Mouse (Mus musculus) left cerebral cortex, postnatal 4 days (tissue): Measurements from ENCODE around the gene Slfn8. TPM values are rescaled to one million over a fixed set of nuclear protein-coding genes. Genes with fewer than 3 reads are reported as not detected.
"Not testable (repeated sequence)": the region's sequence is repeated elsewhere in the genome, so short reads cannot be mapped to it uniquely, and the experiment has no call there.

Experiments
- DNase-seq: peaks from one replicate; pipeline ENCODE4 v3.0.0-alpha.2; 2022
- intact Hi-C: fragments of 180-260 bp; cut with DNase I; formaldehyde crosslinking; loops from one replicate; pipeline ENCODE4 v1.15.1; 2025
- total RNA-seq, 2 experiments: library from RNA; stranded (reverse); gene quantifications; 2 replicates each; pipeline ENCODE4 v1.2.3; 2021

Gene Slfn8
- total RNA-seq, 2 experiments from 2014 or later: 0.12 TPM; not detected in 1

DNA sequence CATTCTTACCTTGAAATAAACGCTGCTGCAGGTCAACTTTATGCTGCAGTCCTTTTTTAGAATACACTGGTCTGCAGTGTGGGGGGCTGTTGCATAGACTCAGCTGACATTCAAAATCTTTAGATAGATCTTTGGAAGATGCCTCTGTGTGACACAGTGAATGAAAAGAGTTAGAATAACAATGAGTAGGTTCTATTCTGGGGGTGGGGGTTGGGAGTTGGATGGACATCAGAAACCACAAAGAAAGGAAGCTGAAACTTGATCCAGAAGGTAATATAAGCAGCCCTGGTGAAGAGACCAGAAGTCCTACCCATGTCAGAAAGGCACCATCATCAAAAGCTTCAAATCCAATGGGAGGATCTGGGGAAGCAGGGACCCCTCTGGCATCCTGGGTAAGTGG lies 7.3 kb downstream of the Slfn8 start:
- DNase-seq: no peak
- intact Hi-C loops: no loop called here

DNA sequence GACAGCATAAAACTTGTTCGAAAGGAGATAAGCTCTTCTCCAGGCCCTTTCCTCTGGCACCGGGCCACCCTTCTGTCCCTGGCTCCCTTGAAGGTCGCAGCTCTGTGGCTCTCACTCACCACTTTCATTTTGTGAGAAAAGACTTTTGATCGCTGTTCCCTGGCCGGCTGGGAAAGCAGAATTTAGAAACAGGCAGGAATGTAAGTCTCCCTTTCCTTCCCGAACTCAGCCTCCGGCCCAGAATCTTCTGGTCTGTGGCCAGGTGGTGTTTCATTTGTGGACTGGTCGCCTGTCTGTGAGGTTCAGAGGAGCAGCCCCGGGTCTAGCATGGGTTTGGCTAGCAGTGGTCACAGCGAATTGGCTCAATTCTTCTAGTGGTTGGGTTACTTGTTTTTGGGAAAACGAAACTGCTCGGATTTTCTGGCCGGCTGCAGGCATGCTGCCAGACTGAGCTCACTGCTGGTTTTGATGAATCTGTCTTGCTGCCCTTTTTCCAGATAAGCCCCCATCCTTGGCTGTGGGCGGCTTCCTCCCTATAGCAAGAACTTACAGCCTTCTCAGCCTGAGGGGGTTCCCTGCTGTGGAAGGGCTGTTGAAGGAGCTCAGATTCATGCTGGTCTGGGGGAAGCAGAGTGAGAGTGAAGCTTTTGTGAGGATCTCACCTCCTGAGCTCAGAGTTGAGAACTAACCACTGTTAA lies 29.0 kb downstream of the Slfn8 start, which contains the start of gene Slfn9:
TSS of gene Slfn9 (minus strand) at position 362 of the 698 bp plus-strand sequence.
- intact Hi-C loops: no loop called here
- DNase-seq: peak; percentile 66

DNA sequence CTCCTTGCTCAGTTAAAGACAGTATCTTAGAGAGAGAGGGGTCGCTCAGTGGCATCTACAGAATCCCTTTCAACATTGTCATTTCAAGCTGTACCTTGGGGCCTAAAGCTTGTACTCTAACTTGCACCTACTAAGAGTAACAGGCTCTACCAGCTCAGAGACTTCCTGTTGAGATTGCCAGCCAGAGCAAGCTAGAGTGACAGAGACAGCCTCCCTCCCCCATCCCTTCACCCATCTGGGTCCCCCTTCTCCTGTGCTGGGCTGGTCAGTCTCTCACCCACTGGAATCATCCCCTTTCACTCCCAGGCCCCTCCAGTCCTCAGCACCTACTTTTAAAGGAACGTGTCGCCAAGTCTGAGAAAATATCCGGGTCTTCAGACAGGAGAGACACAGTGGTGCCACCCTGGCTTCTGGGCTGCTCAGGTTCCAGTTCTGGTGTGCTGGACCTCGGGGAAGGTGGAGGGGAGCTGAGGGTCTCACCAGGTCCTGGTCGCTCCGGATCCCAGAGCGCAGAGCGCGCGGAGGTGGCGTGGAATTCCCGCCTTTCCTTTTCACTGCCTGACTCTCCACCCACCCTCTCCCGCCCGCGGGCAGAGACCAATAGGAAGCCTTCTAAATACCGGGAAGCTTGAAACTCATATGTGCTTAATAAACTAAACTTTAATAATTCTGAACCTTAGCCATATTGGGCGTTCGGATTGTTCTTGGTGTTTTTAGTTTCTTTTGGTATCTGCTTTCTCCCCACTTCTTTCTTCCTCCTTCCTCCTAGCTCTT lies 29.8 kb downstream of the Slfn8 start:
- intact Hi-C loops: not testable (repeated sequence)
- DNase-seq: peak; percentile 25

DNA sequence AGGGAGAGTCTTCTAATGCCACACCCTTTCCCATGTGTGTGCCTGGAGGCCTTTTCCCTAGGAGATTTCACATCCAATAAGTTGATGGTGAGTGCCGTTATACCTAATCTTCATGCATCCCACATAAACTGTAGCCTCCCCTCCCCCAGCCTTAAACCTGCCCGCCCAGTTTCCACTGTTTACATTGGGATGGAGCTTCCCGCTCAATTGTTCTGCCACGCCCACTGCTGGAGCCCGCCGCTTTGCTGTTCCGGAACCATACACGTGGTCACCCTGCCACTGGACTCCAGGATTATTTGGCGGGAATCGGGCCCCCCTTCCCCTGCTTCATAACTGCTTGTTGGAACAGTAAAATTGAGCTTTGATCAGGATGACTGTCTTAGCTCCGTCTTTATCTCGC lies 31.3 kb downstream of the Slfn8 start:
- no peak for DNase-seq
- intact Hi-C loops: no loop called here

DNA sequence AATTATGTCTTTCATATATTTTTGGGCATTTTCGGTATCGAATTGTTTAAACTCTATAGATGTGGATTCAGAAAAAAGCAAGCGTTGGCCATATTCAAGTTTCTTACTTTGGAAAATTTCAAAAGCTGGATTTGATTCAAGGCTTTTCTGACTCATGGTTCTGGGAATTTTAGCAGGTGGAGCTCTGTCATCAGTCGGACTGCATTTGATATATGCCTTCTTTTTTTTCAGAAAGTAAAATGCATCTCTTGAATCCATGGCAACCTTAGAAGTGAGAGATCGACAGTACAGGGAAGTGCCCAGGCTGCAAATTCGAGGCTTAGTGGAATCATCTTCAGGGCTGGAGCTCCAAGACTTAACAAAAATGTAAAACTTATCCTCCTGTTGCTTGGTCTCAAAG lies 33.0 kb downstream of the Slfn8 start:
- intact Hi-C loops: no loop called here
- DNase-seq: no peak

DNA sequence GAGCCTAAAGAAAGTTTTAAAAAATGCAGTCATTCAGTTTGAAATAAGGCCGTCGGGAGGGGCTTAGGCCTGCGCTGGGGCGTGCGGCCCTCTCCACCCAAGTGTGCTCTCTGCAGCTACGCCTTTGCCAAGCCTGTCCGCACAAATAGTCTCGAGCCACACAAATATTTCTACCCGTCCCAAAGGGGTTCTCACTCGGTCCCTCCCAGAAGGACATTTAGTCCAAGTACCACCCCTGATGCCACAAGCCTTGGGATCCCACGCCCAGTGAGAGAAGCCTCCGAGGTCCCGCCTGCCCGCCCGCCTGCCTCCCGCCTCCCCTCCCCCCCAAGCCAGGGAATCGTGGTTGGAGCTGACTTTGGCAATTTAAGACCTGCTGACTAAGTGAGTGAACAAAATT lies 37.4 kb downstream of the Slfn8 start:
- intact Hi-C loops: no loop called here

DNA sequence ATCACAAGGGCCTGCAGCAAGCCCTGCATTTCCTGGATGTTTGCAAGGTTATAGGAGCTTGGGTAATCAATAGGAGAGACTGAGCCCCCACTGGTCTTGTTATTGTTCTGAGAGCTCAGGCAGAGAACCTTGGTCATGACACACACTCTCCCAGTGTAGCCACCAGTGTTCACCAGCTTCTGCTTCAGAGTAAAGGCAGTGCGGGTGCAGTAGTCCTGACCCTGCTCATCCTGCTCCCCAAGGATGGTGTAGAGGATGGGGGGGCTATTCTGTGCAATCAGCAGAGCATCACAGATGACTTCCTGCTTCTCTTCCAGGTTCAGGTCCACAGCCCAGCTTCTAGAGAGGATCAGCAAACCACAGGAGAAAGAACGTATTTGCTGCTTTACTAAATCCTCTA lies 38.2 kb downstream of the Slfn8 start:
- intact Hi-C loops, DNase-seq: not testable (repeated sequence)

More for the DNA sequence above, 37.4 kb downstream of the Slfn8 start:
- DNase-seq: no peak

DNA sequence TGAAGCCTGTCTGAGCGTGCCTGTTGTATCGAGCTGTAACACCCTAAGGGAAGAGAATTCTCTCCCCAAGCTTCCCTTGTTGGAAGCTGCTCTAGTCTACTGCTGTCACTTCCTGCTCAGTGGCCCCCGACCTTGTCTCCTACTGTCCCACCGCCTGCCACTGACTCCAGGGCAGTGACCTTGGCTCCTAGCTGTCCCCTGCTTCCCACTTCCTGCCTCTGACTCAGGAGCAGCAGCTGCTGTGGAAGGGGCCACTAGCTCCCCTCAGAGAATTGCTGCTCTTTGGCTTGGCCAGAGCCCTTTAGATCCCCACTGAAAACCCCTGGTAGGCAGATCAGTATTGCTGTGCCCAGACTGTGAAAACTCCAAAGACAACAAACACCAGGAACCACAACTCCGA lies 46.7 kb downstream of the Slfn8 start:
- no peak for DNase-seq
- intact Hi-C loops: no loop called here

DNA sequence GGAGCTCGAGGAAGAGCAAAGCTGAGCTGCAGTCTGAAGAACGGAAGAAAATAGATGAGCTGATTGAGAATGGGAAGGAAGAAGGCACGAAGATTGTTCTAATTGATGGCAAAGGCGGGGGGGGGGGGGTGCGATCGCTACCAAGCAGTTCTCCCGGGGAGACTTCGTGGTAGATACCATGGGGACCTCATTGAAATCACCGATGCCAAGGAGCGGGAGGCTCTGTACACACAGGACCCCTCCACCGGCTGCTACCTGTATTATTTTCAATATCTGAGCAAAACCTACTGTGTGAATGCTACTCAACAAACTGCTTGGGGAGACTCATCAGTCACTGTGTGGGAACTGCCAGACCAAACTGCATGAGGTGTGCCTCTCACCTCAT lies 49.0 kb downstream of the Slfn8 start:
- DNase-seq: no peak
- intact Hi-C loops: no loop called here

DNA sequence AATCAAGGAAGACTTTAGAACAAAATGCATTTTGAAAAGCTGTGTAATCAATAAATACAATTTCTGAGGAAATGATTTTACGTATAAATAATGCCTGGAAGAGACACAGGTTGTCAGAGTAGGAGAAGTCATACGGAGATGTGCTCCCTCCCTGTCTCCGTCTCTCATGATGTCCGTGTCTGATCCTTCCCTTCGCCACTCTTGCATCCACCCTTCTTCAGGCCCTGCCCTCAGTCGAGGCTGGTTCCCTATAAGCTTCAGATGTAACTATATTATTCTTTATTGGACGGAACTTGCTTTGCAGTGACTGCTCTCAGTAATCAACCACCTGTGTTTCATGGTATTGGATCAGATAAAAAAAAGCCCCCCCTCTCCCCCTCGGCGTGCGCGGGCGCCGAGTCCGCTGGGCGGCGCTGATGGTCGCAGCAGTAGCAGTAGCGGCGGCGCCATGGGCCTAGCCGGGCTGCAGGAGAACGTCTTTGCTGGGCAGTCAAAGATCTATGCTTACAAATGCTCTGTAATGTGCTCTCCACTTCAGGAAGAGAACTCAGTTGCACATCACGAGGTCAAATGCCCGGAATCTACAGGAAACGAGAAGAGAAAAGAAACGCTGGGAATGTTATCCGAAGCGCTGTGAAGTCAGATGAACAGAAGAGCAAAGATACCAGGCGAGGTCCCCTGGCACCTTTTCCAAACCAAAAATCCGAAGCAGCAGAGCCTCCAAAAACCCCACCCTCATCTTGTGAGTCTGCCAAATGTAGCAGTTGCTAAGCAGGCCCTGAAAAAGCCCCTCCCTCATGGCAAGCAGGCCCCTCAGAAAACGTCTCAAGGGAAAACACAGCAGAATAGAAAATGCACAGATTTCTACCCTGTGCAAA lies 49.7 kb downstream of the Slfn8 start:
- intact Hi-C loops: no loop called here
- DNase-seq: peak; percentile 68

DNA sequence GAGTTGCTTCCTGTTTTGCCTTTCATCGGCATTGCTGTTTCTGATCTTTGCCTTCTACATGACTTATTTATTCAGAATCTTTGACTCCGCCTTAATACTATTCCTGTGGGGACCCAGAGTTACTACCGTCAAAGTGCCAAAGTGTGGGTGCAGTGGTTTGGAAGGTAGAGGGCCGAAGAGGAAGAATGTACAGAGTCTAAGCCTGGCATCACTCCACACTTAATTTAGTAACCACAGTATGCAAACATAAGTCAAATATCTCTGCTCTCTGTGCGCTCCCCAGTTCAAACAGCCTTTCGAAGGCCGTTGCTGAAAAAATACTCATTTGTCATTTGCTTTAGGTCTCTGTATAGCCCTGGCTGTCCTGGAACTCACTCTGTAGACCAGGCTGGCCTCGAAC lies 58.4 kb downstream of the Slfn8 start:
- no peak for DNase-seq
- intact Hi-C loops: no loop called here

DNA sequence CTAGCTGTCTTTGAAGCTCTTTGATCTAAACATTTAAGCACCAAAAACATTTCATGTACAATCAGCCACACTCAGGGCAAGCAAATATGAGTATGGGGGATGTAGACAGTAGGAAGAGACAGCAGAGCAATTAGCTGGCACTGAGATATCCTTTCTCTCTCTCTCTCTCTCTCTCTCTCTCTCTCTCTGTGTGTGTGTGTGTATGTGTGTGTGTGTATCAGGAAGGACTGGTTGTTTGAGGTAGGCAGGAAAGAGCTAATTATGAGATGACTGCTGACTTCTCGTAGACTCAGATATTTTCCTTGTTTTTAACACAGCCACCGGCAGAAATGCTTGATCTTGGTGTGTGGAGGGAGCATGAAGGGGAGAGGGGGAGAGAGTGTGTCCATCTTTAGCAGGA lies 58.9 kb downstream of the Slfn8 start:
- DNase-seq: no peak
- intact Hi-C loops: no loop called here

DNA sequence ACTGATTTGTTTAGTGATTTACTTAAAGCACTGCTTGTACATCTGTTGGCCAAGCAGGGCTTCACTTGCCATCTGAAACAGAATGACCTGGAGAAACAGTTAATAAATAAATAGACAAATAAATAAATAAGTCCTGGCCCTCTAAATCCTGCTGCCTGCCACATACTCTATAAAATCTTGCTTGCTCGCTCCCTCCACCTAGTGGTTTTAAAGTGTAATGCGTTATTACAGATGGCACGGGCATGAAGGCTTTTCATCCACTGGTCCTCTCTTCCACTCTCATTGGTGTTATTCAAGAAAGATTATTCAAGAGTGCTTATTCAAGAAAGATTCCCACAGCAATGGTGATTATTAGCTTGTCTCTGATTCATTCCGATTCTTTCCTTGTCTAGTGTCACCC lies 61.0 kb downstream of the Slfn8 start:
- intact Hi-C loops: no loop called here
- DNase-seq: no peak

DNA sequence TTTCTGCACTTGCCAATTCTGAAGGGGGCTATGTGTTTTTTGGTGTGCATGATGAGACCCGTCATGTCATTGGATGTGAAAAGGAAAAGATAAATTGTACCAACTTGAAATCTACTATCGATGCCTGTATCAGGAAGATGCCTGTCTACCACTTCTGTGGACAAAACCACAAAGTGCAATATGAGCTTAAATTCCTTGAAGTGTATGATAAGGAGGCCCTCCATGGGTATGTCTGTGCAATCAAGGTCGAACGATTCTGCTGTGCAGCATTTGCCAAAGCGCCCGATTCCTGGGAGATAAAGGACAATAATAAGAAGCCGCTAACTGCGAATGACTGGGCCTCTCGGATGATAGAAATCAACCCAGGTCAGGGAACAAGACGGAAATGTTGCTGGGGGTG lies 63.7 kb downstream of the Slfn8 start:
- DNase-seq: no peak
- intact Hi-C loops: no loop called here

DNA sequence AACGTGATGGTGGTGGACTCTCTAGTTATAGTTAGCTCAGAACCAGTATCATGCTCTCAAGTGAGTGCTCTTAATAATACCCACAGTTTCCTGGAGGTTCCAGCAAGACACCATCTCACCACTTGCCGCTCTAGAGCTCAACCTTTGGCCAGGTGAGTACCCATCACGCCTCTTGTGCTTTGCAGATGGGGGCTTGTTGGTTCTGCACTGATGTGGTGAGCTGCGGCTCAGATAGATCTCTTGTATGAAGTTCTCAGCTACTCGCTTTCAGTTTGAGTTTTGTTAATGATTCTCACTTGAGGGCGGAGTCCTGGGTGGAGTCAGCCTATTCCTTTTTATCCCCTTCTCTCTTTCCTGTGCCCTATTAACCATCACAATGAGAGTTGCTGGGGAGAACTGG lies 66.0 kb downstream of the Slfn8 start:
- intact Hi-C loops: no loop called here
- DNase-seq: no peak

DNA sequence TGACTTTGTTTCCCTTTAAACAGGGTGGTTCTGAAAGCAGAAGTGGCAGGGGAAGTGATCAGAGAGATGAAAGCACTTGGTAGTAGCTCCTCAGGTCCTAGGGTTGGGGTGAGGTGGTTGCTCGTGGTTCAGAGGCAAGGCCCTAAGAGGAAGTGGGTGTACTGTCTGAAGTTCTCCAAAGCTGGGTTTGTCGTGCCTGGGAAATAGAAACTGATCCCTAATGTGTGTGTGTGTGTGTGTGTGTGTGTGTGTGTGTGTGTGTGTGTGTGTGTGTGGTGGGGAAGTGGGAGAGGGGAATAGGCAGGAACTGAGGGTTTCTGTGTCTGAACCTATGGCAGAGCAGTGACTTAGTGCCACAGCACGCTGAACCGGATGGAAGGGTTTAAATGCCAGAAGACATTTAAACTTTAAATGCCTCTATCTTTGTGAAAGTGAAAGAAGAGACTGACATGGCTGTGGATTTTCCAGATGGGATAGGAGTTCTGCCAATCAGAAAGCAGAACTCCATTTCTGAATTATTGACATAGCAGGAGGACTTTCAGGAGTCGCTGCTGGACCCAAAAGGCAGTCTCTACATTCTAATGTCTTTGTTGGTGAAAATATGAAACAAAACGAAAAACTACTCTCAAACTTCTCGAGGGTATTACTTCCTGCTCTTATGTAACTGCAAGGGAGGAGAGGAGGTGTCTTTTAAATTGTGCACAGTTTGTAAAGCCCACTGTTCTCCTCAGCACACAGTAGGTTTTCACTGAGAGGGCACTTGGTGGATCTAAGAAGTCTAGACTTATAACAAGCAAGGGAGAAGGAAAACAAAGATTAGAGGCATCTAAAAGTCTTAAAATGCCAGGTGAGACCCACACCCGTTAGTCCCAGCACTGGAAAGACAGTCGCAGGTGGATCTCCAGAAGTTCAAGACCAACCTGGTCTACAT lies 67.7 kb downstream of the Slfn8 start:
- DNase-seq: no peak
- intact Hi-C loops: no loop called here
